Mouse (Mus musculus) small intestine, adult 2 months (tissue): ENCODE measurements around the gene Erg28. TPM values are rescaled to one million over a fixed set of nuclear protein-coding genes. Genes with fewer than 3 reads are reported as not detected.

ENCODE experiments used
- H3K27ac ChIP-seq: fragments of 200-500 bp; 2 replicates; pipeline ENCODE4 v1.5.1; 2012; ENCODE audit warnings: low read depth, low read length, control low read depth, inconsistent platforms; ENCODE audit not compliant: insufficient read depth
- H3K27me3 ChIP-seq: fragments of 200-500 bp; 2 replicates; pipeline ENCODE4 v1.6.1; 2012; ENCODE audit warnings: mild to moderate bottlenecking, moderate library complexity, low read length, inconsistent platforms; ENCODE audit not compliant: control insufficient read depth, insufficient read depth
- H3K36me3 ChIP-seq: fragments of 200-500 bp; 2 replicates; pipeline ENCODE4 v1.6.1; 2012; ENCODE audit warnings: mild to moderate bottlenecking, low read length, control low read depth, inconsistent platforms; ENCODE audit not compliant: control insufficient read depth, insufficient read depth
- H3K4me1 ChIP-seq: fragments of 200-500 bp; 2 replicates; pipeline ENCODE4 v1.6.1; 2012; ENCODE audit warnings: low read length, inconsistent platforms, mixed read lengths; ENCODE audit not compliant: control insufficient read depth, insufficient read depth, insufficient read length
- H3K4me3 ChIP-seq: fragments of 200-500 bp; 2 replicates; pipeline ENCODE4 v1.5.1; 2012; ENCODE audit warnings: low read depth, mild to moderate bottlenecking, control low read depth, inconsistent platforms, low read length, moderate library complexity
- CTCF ChIP-seq: fragments of 200-500 bp; IDR thresholded peaks from 2 replicates; pipeline ENCODE4 v1.5.1; 2012; ENCODE audit warnings: low read depth, mild to moderate bottlenecking, control low read depth, inconsistent platforms, low read length, moderate library complexity, mixed read lengths; ENCODE audit not compliant: insufficient replicate concordance, insufficient read length; ENCODE audit errors: extremely low read depth
- POLR2A ChIP-seq: fragments of 200-500 bp; IDR thresholded peaks from 2 replicates; pipeline ENCODE4 v1.6.1; 2012; ENCODE audit warnings: low read depth, mild to moderate bottlenecking, control low read depth, inconsistent platforms, low read length, moderate library complexity
- WGBS: fragments of 180-500 bp; shearing (Covaris S2); methylation state at CpG from one replicate; pipeline ENCODE4 v1.1.7; 2018; 5-methylcytosine and 5-hydroxymethylcytosine counted together
- polyA plus RNA-seq: library from polyadenylated mRNA; depleted of rRNA; stranded (reverse); fragments of >200 nt; gene quantifications from 2 replicates; pipeline ENCODE4 v1.2.3, GENCODE M21; 2012; rRNA removed

Erg28 gene
- polyA plus RNA-seq, 1 experiment: 39.0 TPM

DNA sequence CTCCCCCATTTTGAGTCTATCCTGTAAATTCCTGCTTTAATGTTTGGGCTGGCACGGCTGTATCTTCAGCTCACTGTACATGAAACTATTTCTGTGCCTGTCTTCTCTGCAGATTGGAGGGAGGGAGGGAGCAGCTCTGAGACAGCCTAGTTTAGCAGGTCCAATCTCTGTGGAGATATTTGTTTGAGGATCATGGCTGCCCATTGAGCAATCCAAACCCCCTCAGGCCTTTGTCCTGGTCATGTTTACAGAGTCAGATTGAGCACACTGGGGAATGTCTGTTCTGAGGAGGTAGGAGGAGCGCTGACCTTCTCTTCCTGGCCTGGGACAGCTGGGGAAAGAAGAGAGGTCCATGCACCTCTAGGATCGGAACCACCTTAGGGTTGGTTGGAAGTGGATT is 58.1 kb downstream of the Erg28 start:
- TF ChIP-seq CTCF: no peak
- no peak for TF ChIP-seq POLR2A
- WGBS: 69% methylated on average over 3 of the region's 3 CpGs
- no peak overlapping the region for H3K4me3 ChIP-seq
- no peaks in the 10 kb centered on the region for H3K36me3 ChIP-seq
- no peak overlapping the region for H3K27ac ChIP-seq
- H3K27me3 ChIP-seq: no peaks in the 10 kb centered on the region
- no peaks in the 10 kb centered on the region for H3K4me1 ChIP-seq

Other genes starting within 250 kb of the Erg28 start
- 2.8 and 8.2 TPM in 2 replicates for gene Jdp2, start 225.5 kb downstream of the Erg28 start, polyA plus RNA-seq
- 4.2 and 7.1 TPM in 2 replicates for gene Batf, start 137.9 kb downstream of the Erg28 start, polyA plus RNA-seq
- 1.8 and 3.4 TPM in 2 replicates for gene Flvcr2, start 78.0 kb downstream of the Erg28 start, polyA plus RNA-seq
- 3.5 and 5.5 TPM in 2 replicates for gene Ttll5, start 109 bp upstream of the Erg28 start, polyA plus RNA-seq